Mouse (Mus musculus): ENCODE results near the gene Ube2m.

DNA sequence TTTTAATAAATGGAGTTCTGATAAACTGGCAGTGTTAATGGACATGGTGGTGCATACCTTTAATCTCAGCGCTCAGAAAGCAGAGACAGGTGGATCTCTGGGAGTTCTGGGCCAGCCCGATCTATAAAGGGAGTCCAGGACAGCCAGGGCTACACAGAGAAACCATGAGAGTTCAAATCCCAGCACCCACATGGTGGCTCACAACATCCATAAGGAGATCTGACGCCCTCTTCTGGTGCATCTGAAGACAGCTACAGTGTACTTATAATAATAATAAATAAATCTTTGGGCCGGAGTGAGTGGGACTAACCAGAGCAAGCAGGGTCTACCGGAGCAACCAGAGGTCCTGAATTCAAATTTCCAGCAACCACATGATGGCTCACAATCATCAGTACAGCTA lies 34.7 kb downstream of the Ube2m start:
- no peak for TF ChIP-seq POLR2A (IDR thresholded peaks at IDR 0.05; ENCODE audit: low read depth, low read length)
- TF ChIP-seq CTCF (IDR thresholded peaks at IDR 0.05; ENCODE audit: borderline replicate concordance, insufficient read depth, low read length), result no peak

Measured in embryonic fibroblast, embryonic 13.5 days (primary cell).